Mouse (Mus musculus) olfactory bulb, adult 2 months (tissue): ENCODE data around the gene Tmc7.

ENCODE experiments used
- CTCF ChIP-seq: fragments of 200-500 bp; IDR thresholded peaks from 2 replicates; pipeline ENCODE4 v1.5.1; 2012; ENCODE audit warnings: low read depth, mild to moderate bottlenecking, low read length, moderate library complexity; ENCODE audit not compliant: insufficient read depth
- POLR2A ChIP-seq: fragments of 200-500 bp; IDR thresholded peaks from 2 replicates; pipeline ENCODE4 v1.6.1; 2012; ENCODE audit warnings: mild to moderate bottlenecking, low read depth, low read length, moderate library complexity; ENCODE audit not compliant: insufficient read depth

DNA sequence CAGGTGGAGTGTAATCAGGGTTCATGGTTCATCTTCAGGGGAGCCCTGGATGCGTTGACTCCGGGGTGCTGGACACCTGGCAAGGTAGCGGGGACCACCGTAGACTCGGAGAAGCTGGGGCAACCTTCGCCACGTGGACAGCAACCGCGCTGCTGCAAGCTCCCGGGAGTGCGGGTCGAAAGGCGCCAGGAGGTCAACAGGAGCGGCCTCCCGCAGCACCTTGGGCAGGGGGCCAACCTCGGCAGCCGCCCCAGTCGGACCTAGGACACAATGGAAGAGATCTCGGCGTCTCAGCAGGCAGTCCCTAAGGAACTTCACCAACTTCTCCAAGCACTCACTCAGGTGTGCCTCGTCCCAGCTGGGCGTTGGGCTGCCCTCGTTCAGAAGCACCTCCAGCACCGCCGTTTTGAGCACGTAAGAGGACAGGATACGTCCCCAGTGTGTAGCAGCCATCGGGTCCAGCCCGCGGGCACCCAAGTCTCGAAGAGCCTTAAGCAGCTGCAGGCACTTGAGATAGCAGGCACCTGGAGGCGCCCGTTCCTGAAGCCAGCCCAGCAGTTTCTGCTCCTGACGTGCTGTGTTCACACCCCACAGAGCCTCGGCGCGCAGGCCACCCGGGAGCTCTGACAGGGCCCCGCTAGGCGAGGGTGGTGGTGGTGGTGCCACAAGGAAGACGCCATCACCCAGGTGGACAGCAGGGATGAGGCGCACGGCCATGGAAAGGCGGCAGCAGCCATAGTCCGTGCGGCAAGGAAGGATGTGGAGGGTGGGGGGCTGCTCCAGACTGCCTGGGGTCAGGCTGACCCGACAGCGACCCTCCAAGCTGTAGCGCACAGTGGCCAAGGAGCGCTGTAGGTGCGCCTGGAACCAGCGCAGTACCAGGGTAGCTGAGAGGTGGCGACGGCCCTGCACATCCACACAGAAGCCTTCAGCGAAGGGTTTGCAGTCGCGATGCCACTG lies 94.5 kb downstream of the Tmc7 start:
- TF ChIP-seq CTCF = no peak
- no peak for TF ChIP-seq POLR2A
